Mouse (Mus musculus): Measurements from ENCODE around the gene Tnrc6c.

Tnrc6c gene

DNA sequence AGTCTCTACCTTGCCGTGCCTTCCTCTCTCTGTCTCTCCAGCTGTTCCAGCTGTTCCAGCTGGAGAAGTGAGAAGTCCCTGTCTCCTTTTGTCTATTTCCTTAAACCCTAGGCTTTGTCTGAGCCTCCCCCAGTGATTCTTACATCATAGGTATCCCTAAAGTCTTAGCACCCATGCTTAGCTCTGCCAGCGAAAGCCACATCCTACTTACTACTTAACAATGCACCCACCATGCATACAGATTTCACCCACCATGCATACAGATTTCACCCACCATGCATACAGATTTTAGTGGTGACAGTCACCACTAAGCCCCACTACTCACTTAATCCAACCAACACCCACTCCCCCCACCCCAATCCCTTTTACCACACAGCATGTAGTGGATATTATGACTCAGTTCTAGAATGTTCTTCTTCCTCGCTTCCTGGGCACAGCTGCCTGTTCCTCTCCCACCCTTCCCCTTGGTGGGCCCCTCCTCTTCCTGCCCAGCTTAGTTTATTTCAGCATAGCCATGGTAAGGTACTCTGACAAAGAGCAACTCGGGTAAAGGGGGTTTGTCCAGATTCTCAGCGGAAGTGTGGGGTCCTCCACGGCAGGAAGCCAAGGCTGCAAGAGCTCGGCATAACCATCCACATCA lies 14.6 kb upstream of the Tnrc6c start:
- peak; percentile 72 for DNase-seq

DNA sequence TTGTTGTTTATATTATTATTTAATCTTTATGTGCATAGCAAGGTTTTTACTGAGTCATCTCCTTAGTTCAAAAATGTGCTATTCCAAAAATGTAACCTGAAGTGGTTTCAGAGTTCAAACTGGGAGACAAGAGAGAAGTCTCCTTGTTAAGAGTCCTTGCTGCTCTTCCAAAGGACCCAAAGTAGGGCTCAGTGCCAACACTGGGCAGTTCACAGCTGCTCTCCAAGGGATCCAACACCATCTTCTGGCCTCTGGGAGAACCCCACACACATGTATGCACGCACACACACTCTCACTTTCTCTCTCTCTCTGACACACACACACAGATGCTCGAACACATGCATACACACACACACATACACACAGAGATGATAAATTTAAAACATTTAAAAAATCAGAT lies 11.9 kb upstream of the Tnrc6c start:
- no peak for DNase-seq

DNA sequence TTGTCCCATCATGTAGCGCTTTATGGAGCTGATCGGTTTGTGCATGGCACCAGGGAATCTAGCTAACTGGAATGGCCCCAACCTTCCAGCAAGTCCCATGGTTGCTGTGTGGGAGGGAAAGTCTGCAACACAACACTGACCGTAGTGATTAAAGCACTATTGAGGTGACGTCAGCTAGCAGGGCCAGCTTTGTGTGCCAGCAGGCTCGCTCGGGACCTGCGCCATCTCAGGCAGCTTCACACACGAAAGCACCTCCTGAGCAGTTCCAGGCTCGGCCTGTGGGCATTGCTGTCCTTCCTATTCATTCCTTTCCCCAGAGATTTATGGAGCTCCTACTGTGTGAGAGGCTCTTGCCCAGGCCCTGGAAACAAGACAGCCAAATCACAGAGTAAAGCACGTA lies 10.8 kb upstream of the Tnrc6c start:
- DNase-seq = no peak

DNA sequence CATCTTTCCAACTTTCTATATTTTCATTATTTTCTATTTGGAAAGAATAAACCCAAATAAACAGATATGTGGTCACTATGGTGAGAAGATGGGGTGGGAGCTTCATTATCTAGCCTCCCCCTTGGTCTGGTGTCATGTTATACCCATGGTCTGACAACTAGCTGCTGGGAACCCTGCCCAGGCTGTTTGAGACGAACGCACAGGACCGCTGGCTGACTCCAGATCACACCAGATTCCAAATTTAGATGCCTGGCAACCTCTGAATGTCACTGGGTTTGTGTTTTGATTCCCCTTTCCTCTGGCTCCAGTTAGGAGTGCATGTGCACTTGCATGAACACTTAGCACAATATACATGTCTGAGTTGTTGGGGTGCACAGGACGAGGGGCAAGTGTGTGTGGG lies 7.3 kb upstream of the Tnrc6c start:
- no peak for DNase-seq

DNA sequence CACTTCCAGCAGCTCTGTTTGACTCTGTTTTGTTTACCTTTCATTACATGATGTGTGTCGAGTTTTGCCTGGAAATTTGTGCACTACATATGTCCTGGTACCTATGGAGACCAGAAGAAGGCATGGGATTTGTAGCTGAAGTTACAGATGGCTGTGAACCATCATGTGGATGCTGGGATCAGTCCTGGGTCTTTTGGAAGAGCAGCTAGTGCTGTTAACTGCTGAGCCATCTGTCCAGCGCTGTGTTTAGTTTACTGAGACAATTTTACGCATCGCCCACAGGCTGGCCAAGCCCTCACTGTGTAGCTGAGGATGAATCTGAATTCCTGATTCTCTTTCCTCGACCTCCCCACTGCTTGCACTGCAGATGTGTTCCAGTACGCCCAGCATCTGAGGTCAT lies 6.1 kb upstream of the Tnrc6c start:
- DNase-seq = no peak

DNA sequence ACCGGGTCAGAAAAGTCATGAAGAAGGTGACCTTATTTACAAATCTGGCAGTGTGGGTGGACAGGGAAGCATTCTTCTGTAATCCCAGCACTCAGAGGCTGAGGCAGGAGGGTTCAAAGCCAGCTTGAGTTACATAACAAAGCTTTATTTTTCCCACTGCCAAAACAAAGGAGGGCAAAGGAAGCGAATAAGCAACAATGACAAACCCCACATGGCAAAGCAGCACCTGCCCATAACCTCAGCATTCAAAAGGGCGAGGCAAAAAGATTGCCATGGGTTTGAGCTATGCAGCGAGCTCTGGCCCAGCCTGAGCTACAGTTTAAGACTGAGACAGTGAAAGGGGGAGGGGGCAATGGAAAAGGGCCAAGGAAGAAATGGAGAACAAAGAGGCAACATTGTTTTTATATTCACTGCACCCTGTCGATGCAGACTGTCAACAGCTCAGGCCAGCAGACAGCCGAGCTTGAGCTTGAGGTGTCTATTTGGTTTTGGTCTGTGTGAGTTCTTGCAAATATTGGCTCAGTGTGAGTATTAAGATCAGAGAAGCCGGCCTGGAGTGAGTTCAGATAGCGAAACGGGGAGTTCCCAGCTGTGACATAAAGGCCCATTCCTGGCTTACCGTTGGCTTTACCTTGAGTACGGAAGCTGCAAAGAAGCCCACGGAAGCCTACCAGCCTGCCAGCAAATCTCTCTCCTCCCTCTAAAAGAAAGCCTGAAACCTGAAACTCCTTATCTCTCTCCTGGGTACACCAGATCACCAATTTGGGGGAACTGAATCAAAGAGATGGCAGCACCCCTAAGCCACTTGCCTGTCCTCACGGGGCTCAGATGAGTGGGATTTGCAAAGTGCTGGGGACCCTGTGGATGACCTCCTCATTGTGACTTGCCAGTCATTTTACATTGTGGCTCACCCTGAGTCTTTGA lies 3.1 kb upstream of the Tnrc6c start:
- no peak for DNase-seq

DNA sequence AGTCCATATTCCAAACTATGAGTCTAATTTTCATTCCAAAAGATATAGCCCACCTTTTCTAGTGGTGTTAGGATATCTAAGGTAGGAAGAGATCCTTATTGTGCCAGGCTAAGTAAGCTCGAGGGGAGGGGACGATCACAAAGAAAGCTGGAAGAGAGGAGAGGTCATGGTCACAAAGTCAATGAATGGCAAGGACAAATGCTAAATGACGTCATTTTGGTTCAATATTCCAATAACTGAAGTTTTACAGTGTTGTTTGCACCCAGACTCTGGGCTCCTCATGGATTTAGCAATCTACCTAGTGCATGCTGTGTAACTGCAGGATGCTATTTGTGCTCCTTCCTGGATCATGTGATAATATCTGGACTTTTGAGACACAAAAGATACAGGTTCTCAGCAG lies 1.2 kb upstream of the Tnrc6c start:
- DNase-seq = no peak

DNA sequence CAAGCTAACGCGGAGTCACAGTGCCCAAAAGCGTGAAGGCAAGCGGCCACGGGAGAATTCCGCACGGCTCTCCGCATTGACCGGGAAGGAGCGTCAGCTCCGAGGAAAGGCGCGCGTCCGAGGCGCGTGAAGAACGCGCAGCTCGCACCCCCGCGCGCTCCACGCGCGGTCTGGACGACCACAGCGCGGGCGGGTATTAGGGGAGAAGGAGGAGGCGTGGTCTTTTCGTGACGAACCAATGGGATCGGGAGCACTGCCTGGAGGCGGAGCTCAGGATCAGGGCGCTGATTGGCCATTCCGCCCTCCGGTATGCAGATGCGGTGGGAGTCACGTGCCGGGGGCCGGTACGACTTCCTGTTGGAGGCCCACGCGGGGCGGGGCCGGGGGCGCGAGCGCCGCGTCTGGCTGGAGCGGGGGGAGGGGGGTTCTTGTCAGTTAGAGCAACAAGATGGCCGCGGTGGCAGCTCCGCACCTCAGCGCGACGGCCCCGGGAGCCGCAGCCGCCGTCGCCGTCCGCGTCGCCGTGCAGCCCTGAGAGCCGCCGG lies 363 bp downstream of the Tnrc6c start:
- peak; percentile 97 for DNase-seq

DNA sequence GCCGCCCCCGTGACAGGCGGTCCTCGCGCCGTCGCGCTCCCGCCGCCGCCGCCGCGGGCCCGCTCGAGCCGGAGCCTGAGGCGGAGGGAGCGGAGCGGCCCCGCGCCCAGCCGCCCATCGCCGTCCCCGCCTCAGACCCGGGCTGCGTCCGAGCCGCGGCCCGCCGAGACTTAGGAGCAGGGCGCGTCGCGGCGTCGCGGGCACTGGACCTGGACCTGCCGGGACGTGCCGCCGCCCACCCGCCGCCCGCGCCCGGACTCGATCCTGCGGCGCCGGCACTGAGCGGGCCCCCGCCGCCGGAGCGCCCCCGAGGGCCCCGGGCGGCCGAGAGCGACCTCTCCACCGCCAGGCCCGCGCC lies 824 bp downstream of the Tnrc6c start:
- DNase-seq = no peak

DNA sequence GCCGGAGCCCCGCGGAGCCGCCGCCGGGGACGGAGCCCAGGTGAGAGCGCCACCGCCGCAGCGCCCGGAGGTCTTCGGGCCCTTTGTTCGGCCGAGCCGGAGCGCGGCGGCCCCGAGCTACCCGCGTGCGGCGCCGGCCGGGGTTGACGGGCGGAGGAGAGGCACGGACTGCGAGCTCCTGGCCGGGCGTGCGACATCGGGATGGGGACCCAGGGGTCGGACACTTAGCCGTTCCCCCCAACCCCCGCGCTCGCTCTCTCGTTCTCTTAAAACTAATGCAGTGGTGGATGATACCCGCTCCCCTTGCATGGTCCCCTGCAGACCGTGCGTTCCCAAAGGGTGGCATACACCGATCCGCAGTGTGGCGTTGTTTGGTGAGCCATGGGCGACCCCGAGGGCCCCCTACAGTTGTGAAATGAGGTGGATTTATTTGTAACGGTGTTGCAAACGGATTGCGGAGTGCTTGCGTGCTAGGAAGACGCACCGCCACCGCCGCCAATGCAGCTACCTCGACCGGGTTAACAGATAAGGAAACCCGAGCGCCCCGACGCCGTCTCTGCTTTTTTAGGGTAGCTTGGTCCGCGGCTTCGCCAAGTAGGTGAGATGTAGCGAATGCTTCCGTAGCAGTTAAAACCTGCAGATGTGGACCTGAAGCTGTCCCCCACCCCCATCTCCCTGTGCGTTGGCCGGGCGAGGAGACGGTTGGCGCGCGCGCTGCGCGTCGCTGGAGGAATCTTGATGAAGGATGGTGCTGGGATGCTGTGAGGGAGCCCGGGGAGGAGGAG lies 1.4 kb downstream of the Tnrc6c start:
- peak; percentile 74 for DNase-seq

DNA sequence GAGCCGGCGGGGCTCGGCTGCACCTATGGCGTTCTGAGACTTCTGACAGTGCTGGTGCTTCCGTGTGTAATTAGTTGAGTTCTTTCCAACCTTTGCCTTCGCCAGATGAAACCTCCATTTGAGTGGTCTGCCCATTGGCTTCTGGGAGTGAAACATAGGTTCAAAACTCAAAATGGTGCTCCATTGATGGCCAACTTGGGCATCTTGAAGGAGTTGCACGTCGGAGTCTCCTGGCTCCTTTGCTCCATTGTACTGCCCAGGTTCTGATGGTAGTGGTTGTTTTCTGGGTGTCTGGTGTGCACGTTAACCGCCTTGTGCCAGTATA lies 1.9 kb downstream of the Tnrc6c start:
- no peak for DNase-seq

DNA sequence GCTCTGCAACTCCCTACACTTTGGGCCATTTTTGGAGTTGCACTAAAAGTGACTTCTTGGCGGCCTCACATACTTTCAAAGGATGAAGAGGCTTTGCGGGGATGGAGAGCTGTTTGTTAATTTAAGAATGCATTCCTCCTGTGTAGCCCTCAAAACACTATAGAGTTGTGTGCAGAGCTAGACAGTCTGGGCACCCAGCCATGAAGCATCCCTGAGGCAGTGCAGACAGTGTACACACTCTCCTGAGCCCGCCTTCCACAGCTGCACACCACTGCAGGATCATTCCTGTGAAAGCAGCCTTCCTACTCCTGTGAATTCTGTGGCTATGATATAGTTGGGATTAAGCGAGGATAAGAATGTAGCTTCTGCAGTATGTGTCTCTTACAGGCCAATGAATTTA lies 4.9 kb downstream of the Tnrc6c start:
- no peak for DNase-seq

DNA sequence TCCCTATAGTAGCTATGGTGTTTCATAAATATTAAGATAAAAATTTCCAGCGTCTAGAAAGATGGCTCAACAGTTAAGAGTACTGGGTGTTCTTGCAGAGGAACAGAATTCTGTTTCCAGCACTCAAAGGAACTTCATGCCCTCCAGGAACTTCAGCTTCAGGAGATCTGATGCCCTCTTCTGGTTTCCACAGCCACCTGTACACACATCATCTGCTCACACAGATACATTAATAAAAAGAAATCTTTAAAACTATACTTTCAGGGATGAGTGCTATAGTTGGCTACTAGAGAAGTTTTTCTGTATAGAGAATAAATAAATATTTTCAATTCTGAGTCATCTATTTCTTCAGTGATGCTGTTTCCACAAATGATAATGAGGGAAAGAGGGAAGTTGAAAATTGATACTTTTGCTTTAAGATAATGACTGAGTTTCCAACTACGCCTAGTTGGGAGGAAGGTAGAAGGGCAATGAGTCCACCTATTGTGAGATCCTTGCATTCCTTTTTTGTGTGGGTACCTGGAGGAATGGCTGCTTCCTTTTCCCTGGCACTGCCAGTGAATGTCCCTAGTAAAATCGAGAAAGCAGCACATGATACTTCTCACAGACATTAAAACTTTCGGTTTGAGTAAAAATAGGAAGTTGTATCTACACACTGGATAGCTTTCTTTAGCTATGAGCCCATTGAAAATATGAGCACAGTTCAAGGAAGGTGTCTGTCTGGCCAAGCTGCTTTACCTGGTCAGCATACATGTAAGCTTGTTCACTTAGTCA lies 9.1 kb downstream of the Tnrc6c start:
- DNase-seq = no peak

DNA sequence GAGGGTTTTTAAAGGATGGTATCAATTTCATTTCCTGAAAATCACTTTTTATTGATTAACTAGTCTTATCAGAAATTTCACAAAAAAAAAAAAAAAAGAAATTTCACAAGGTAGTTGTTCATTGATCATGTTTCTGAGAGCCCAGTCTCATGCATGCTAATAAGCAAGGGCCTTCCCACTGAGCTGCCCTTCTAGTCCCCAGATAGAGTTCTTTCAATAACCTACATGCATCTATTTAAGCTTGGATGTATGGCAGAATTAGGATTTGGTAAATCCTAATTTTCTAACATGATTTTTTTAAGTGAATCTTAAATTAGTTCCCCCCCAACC lies 9.7 kb downstream of the Tnrc6c start:
- no peak for DNase-seq

DNA sequence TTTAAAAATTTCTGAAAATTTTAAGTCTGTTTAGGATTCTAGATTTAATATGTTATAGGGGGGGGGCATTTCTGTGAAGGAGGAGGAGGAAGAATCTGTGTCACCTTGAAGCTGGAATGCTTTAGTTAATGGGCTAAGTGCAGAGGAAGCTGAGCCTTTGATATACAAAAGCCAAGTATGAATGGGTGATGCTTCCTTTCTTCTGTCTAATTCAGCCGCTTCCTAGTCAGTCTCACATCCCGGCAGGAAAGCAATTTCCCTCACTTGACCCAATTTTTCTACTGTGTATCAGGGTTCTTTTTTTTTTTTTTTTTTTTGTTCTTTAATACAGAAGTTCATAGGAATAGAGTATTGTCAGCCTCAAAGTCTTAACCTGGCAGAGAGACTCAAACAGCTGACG lies 11.1 kb downstream of the Tnrc6c start:
- DNase-seq = no peak

DNA sequence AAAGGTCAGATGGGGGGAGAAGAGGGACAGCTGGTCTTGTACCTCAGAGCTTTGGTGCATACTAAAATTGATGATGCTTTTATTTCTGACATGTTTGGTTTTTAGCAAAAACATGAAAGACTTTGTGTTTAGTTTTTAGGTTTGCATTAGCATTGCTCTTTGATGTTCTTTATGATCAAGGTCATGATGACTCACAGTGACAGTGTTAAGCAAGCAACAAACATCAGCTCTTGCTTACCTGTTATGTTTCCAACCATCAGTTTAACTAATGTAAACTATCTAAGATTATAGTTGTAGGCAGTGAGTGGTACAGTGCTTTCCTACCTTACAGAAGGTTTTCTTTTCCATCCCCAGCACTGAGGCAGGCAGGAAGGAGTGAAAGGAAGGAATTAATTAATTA lies 12.5 kb downstream of the Tnrc6c start:
- no peak for DNase-seq

DNA sequence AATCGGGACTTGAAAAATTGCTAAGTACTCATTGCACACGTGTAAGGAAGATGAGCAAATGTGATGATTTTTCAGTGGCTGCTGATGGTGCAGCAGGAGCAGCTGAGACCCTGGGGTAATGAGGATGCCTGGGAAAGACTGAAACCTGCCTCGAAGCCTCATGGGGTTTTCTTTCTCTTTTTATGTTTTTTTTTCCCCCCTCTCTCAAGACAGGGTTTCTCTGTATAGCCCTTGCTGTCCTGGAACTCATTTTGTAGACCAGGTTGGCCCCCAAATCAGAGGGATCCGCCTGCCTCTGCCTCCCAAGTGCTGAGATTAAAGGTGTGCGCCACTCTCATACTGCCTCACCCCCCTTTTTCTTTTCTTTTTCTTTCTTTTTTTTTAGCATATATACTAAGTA lies 13.1 kb downstream of the Tnrc6c start:
- no peak for DNase-seq

DNA sequence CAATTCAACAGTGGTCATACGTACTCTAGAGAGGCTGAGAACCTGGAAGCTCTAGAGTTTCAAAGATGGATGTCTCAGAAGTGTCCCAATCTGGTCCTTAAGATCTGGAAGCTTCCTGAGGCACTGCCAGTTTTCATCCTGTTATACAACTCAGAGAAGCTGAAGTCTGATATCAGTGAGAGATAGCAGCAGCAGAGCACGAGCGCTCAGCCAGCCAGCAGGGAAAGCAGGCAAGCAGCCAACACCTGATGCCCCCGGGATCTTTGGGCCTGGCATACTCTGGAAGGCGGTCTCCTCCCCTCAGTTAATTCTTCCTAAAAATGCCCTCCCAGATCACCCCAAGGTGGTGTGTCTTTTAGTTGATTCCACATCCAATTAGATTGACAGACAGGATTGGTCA lies 13.7 kb downstream of the Tnrc6c start:
- DNase-seq = no peak

DNA sequence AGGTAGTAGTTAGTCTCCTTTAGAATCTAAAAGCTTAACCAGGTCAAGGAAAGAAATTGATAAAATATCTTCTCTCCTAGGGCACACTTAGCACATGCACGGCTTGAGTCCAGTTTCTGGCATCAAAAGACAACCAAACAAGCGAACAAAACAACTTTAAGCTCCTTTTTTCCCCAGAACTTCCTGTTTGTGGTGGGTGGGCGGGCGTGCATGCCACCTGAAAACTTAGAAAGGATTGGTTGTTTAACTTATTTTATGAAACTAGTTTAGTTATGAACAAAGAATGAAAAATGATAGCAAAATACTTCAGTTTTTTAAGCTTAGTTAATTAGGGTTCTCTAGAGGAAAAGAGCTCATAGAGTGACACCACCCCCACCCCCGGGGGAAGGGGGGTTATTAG lies 17.5 kb downstream of the Tnrc6c start:
- DNase-seq = no peak

DNA sequence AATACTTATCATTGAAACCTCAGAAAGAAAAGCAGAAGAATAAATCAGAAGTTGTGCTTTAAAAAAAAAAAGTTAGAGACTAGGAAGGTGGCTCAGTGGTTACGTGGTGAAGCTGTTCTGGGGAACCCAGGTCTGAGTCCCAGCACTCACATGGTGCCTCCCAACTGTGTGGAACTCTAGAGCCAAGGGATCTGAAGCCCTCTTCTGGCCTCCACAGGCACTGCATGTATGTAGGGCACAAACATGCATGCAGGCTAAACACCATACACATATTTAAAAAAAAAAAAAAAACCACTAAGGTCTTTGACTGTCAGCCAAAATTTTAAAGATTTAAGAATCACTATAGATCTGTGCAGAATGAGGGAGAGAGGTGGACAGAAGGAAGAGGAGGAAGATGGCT lies 20.4 kb downstream of the Tnrc6c start:
- DNase-seq = peak; percentile 57

DNA sequence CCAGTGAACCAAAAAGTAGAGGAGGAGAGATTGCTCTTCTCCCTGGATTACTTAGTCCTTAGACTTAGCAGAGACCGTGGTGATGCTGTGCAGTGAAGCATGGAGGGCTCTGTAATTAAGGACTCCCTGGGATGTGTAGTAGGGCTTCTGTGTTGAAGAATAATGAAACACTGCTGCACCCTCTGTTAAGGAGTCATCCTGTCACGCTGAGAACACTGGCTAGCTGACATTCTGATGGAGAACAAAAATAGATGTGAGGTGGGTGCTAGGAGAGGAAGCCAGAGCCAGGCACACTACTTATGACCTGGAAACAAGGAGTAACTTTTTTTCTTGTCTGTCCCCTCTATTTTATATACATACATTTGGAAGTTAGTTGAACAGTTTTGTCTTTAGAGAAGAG lies 22.6 kb downstream of the Tnrc6c start:
- no peak for DNase-seq

DNA sequence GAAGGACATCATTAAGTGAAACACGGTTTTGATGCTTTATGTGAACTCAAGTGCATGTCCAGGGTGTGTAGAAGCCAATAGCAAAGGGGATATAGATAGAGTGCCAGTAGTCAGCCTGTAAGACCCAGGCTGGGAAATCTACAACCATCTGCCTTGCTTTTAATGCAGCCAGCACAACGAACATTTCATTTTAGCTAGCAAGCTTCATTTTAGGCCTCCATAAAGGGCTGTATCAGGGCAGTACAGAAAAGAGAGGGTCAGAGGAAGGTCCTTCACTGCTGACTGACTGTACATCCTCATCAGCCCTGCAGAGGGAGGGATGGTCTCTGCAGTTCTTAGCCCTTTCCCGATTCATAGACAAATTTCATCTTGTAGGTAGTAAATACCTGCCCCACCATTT lies 23.0 kb downstream of the Tnrc6c start:
- DNase-seq = no peak

DNA sequence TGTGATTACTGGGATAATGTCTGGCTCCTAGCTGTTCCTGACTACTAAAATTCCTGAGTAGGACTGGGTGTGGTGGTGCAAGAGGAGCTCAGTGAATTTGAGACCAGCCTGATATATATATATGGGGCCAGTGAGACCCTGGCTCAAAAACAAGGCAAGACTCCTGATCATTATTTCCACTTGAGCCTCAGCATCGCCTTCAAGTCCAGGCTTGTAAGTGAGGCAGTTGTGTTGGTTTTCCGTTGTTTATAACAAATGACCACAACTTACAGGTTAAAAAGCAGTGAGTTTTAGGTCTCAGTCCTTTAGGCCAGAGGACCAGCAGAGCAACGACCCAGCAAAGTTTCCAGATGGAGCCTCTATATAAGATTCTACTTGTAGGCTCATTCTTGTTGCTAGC lies 23.5 kb downstream of the Tnrc6c start:
- no peak for DNase-seq

Data from thymus, postnatal 4 days (tissue).